Mouse (Mus musculus) heart, embryonic 13.5 days (tissue): ENCODE results near the gene Mrpl43. TPM values are rescaled to one million over a fixed set of nuclear protein-coding genes. Genes with fewer than 3 reads are reported as not detected.
"Not testable (repeated sequence)": the region's sequence is repeated elsewhere in the genome, so short reads cannot be mapped to it uniquely, and the experiment has no call there.

Experiments used
- ATAC-seq: fragments of 200-750 bp; cut with Nextera tagmentation; 2 replicates; pipeline ENCODE4 v1.8.0; 2017; ENCODE audit warnings: moderate TSS enrichment; ENCODE audit not compliant: insufficient number of reproducible peaks, low FRiP score, low TSS enrichment; ENCODE audit errors: extremely low read depth
- H3K27ac ChIP-seq: fragments of 300-500 bp; sonication (generic); replicated peaks from 2 replicates; pipeline ENCODE4 v1.5.1; 2015; ENCODE audit warnings: moderate library complexity, mild to moderate bottlenecking, inconsistent platforms
- H3K27me3 ChIP-seq: fragments of 300-500 bp; sonication (generic); replicated peaks from 2 replicates; pipeline ENCODE4 v1.6.1; 2015; ENCODE audit warnings: mild to moderate bottlenecking, inconsistent platforms
- H3K36me3 ChIP-seq: fragments of 300-500 bp; sonication (generic); 2 replicates; pipeline ENCODE4 v1.6.1; 2015; ENCODE audit warnings: mild to moderate bottlenecking, inconsistent platforms
- H3K4me1 ChIP-seq: fragments of 300-500 bp; sonication (generic); 2 replicates; pipeline ENCODE4 v1.6.1; 2015; ENCODE audit warnings: inconsistent platforms
- H3K4me2 ChIP-seq: fragments of 300-500 bp; sonication (generic); 2 replicates; pipeline ENCODE4 v1.6.1; 2015; ENCODE audit warnings: inconsistent platforms, mild to moderate bottlenecking, moderate library complexity
- H3K4me3 ChIP-seq: fragments of 300-500 bp; sonication (generic); 2 replicates; pipeline ENCODE4 v1.5.1; 2015; ENCODE audit warnings: moderate library complexity, mild to moderate bottlenecking, inconsistent platforms
- H3K9ac ChIP-seq: fragments of 300-500 bp; sonication (generic); 2 replicates; pipeline ENCODE4 v1.6.1; 2015; ENCODE audit warnings: inconsistent platforms, mild to moderate bottlenecking, moderate library complexity
- H3K9me3 ChIP-seq: fragments of 300-500 bp; sonication (generic); 2 replicates; pipeline ENCODE4 v1.6.1; 2016; ENCODE audit warnings: inconsistent platforms
- WGBS: fragments of 180-500 bp; shearing (Covaris S2); methylation state at CpG from one replicate; pipeline ENCODE4 v1.1.7; 2015; ENCODE audit warnings: mixed read lengths; 5-methylcytosine and 5-hydroxymethylcytosine counted together
- polyA plus RNA-seq: library from polyadenylated mRNA; unstranded; fragments of >200 nt; fragmentation: Nextera tagmentation; extraction: Ambion mirVana; gene quantifications from 2 replicates; pipeline ENCODE4 v1.2.1, GENCODE M21; 2015

The Mrpl43 gene
- polyA plus RNA-seq, 1 experiment from 2014 or later = 55.9 TPM

- no peaks in the 10 kb centered on the region for H3K9me3 ChIP-seq
- H3K4me1 ChIP-seq = peaks cover 28% of the 10 kb centered on the region
- no peak overlapping the region for H3K9ac ChIP-seq
- ATAC-seq = no peak
- peaks cover 68% of the 10 kb centered on the region for H3K27me3 ChIP-seq
- H3K4me2 ChIP-seq = no peak overlapping the region
- H3K27ac ChIP-seq = no peak overlapping the region
- H3K36me3 ChIP-seq = peaks cover 12% of the 10 kb centered on the region; the same call in 1 of the 2 replicates
- no peak overlapping the region for H3K4me3 ChIP-seq
- 38% methylated on average over 15 of the region's 15 CpGs for WGBS
These were observed 39.0 kb upstream of the Mrpl43 start for GRCm38 (mm10) chr19:45045236-45045635.

- H3K36me3 ChIP-seq = peaks cover 4% of the 10 kb centered on the region; the same call in 1 of the 2 replicates
- ATAC-seq = no peak
- H3K27ac ChIP-seq = no peak overlapping the region
- H3K4me3 ChIP-seq = no peak overlapping the region
- H3K9me3 ChIP-seq = no peaks in the 10 kb centered on the region
- peaks cover 76% of the 10 kb centered on the region for H3K27me3 ChIP-seq
- peaks cover 28% of the 10 kb centered on the region for H3K4me1 ChIP-seq
- H3K9ac ChIP-seq = no peak overlapping the region
- 54% methylated on average over 11 of the region's 11 CpGs for WGBS
- H3K4me2 ChIP-seq = no peak overlapping the region
These were observed 38.2 kb upstream of the Mrpl43 start for GRCm38 (mm10) chr19:45044389-45044927.

- Histone ChIP-seq H3K4me2 (no peak overlapping the region), H3K9me3 (no peaks in the 10 kb centered on the region), H3K36me3 (no peaks in the 10 kb centered on the region), H3K9ac (no peak overlapping the region), H3K4me1 (no peaks in the 10 kb centered on the region), H3K4me3 (no peak overlapping the region), H3K27me3 (peaks cover 97% of the 10 kb centered on the region), H3K27ac (no peak overlapping the region)
- no peak for ATAC-seq
- 32% methylated on average over 13 of the region's 13 CpGs for WGBS
These were observed 34.0 kb upstream of the Mrpl43 start for GRCm38 (mm10) chr19:45040214-45040613.

GRCm38 (mm10) chr19:45038198-45038597, 32.0 kb upstream of the Mrpl43 start:
- not testable (repeated sequence) for ATAC-seq, H3K9ac ChIP-seq, H3K36me3 ChIP-seq, H3K4me3 ChIP-seq, H3K9me3 ChIP-seq, H3K27ac ChIP-seq, H3K4me1 ChIP-seq, H3K4me2 ChIP-seq
- WGBS = 85% methylated on average over 7 of the region's 7 CpGs
- peaks cover 78% of the 10 kb centered on the region for H3K27me3 ChIP-seq

- WGBS = 28% methylated on average over 16 of the region's 16 CpGs
- Histone ChIP-seq H3K4me2 (no peak overlapping the region), H3K9me3 (no peaks in the 10 kb centered on the region), H3K9ac (no peak overlapping the region), H3K27me3 (peaks cover 64% of the 10 kb centered on the region), H3K4me3 (no peak overlapping the region), H3K4me1 (peaks cover 14% of the 10 kb centered on the region), H3K36me3 (no peaks in the 10 kb centered on the region), H3K27ac (no peak overlapping the region)
- ATAC-seq = no peak
These were observed 30.6 kb upstream of the Mrpl43 start for GRCm38 (mm10) chr19:45036867-45037266.

GRCm38 (mm10) chr19:45032570-45033332, 26.5 kb upstream of the Mrpl43 start:
- H3K36me3 ChIP-seq = peaks cover 11% of the 10 kb centered on the region
- no peak overlapping the region for H3K4me3 ChIP-seq
- ATAC-seq = no peak
- H3K27me3 ChIP-seq = peaks cover 24% of the 10 kb centered on the region
- H3K4me2 ChIP-seq = 0 out of 2 replicates have a peak overlapping the region, but pooled peaks have one; percentile 2
- H3K9me3 ChIP-seq = no peaks in the 10 kb centered on the region
- H3K9ac ChIP-seq = peak overlapping the region; percentile 62
- 43% methylated on average over 17 of the region's 17 CpGs for WGBS
- H3K4me1 ChIP-seq = peaks cover 34% of the 10 kb centered on the region
- peak overlapping the region; percentile 48; the same call in 1 of the 2 replicates for H3K27ac ChIP-seq

- WGBS = 24% methylated on average over 4 of the region's 4 CpGs
- no peak for ATAC-seq
- no peak overlapping the region for H3K27ac ChIP-seq
These were observed 25.5 kb upstream of the Mrpl43 start for GRCm38 (mm10) chr19:45031780-45032179.

GRCm38 (mm10) chr19:45030746-45031693, 24.8 kb upstream of the Mrpl43 start:
- WGBS = 36% methylated on average over 20 of the region's 20 CpGs
- Histone ChIP-seq H3K4me2 (peak overlapping the region; percentile 66), H3K4me3 (peak overlapping the region; percentile 30), H3K4me1 (peaks cover 37% of the 10 kb centered on the region), H3K27ac (no peak overlapping the region), H3K27me3 (peaks cover 9% of the 10 kb centered on the region), H3K36me3 (peaks cover 29% of the 10 kb centered on the region), H3K9ac (peak overlapping the region; percentile 68), H3K9me3 (no peaks in the 10 kb centered on the region)
- no peak for ATAC-seq

More at GRCm38 (mm10) chr19:45031780-45032179, 25.5 kb upstream of the Mrpl43 start:
- Histone ChIP-seq H3K9me3 (no peaks in the 10 kb centered on the region), H3K27me3 (peaks cover 16% of the 10 kb centered on the region), H3K36me3 (peaks cover 21% of the 10 kb centered on the region), H3K9ac (no peak overlapping the region; the same call in 1 of the 2 replicates), H3K4me1 (peaks cover 37% of the 10 kb centered on the region), H3K4me2 (no peak overlapping the region), H3K4me3 (no peak overlapping the region)

- peak overlapping the region; percentile 68 for H3K9ac ChIP-seq
- no peak overlapping the region for H3K4me3 ChIP-seq
- H3K36me3 ChIP-seq = peaks cover 38% of the 10 kb centered on the region
- no peak for ATAC-seq
- H3K27ac ChIP-seq = 0 out of 2 replicates have a peak overlapping the region, but pooled peaks have one; percentile 8
- H3K4me1 ChIP-seq = peaks cover 37% of the 10 kb centered on the region
- peak overlapping the region; percentile 66 for H3K4me2 ChIP-seq
- 27% methylated on average over 8 of the region's 8 CpGs for WGBS
- no peaks in the 10 kb centered on the region for H3K9me3 ChIP-seq
- no peaks in the 10 kb centered on the region for H3K27me3 ChIP-seq
These were observed 23.9 kb upstream of the Mrpl43 start for GRCm38 (mm10) chr19:45030111-45030510.

- Histone ChIP-seq H3K4me1 (peaks cover 37% of the 10 kb centered on the region), H3K4me3 (no peak overlapping the region), H3K4me2 (no peak overlapping the region), H3K27ac (no peak overlapping the region), H3K36me3 (peaks cover 43% of the 10 kb centered on the region), H3K9me3 (no peaks in the 10 kb centered on the region), H3K27me3 (no peaks in the 10 kb centered on the region), H3K9ac (no peak overlapping the region)
- WGBS = 56% methylated on average over 8 of the region's 9 CpGs
- no peak for ATAC-seq
These were observed 23.3 kb upstream of the Mrpl43 start for GRCm38 (mm10) chr19:45029571-45029970.

GRCm38 (mm10) chr19:45028746-45029145, 22.5 kb upstream of the Mrpl43 start:
- Histone ChIP-seq H3K4me3 (no peak overlapping the region), H3K4me1 (peaks cover 37% of the 10 kb centered on the region), H3K27ac (no peak overlapping the region), H3K4me2 (no peak overlapping the region), H3K9ac (0 out of 2 replicates have a peak overlapping the region, but pooled peaks have one; percentile 28), H3K36me3 (peaks cover 50% of the 10 kb centered on the region), H3K9me3 (no peaks in the 10 kb centered on the region), H3K27me3 (no peaks in the 10 kb centered on the region)
- no peak for ATAC-seq
- 45% methylated on average over 19 of the region's 19 CpGs for WGBS
